Mouse (Mus musculus) midbrain, embryonic 14.5 days (tissue): ENCODE measurements around the gene Mroh9. TPM values are rescaled to one million over a fixed set of nuclear protein-coding genes. Genes with fewer than 3 reads are reported as not detected.

Source experiments
- ATAC-seq: fragments of 200-750 bp; cut with Nextera tagmentation; 2 replicates; pipeline ENCODE4 v1.8.0; 2017; ENCODE audit warnings: moderate number of reproducible peaks, moderate library complexity; ENCODE audit not compliant: low FRiP score, low TSS enrichment
- DNase-seq: peaks from one replicate; pipeline ENCODE4 v3.0.0-alpha.2; 2015
- H3K27ac ChIP-seq: fragments of 300-500 bp; sonication (generic); replicated peaks from 2 replicates; pipeline ENCODE4 v1.5.1; 2014; ENCODE audit warnings: mild to moderate bottlenecking, low read depth, low read length, moderate library complexity
- H3K27me3 ChIP-seq: fragments of 300-500 bp; sonication (generic); 2 replicates; pipeline ENCODE4 v1.6.1; 2014; ENCODE audit warnings: low read length, control low read depth, mixed read lengths; ENCODE audit not compliant: control insufficient read depth, insufficient read depth
- H3K36me3 ChIP-seq: fragments of 300-500 bp; sonication (generic); 2 replicates; pipeline ENCODE4 v1.6.1; 2014; ENCODE audit warnings: low read length, control low read depth; ENCODE audit not compliant: control insufficient read depth, insufficient read depth
- H3K4me1 ChIP-seq: fragments of 300-500 bp; sonication (generic); 2 replicates; pipeline ENCODE4 v1.6.1; 2014; ENCODE audit warnings: mild to moderate bottlenecking, antibody characterized with exemption, low read length, control low read depth; ENCODE audit not compliant: control insufficient read depth, insufficient read depth
- H3K4me2 ChIP-seq: fragments of 300-500 bp; sonication (generic); 2 replicates; pipeline ENCODE4 v1.6.1; 2014; ENCODE audit warnings: mild to moderate bottlenecking, low read length, moderate library complexity
- H3K4me3 ChIP-seq: fragments of 300-500 bp; sonication (generic); replicated peaks from 2 replicates; pipeline ENCODE4 v1.5.1; 2014; ENCODE audit warnings: low read depth, low read length
- H3K9ac ChIP-seq: fragments of 300-500 bp; sonication (generic); replicated peaks from 2 replicates; pipeline ENCODE4 v1.6.1; 2014; ENCODE audit warnings: mild to moderate bottlenecking, low read length, moderate library complexity
- H3K9me3 ChIP-seq: fragments of 300-500 bp; sonication (generic); 2 replicates; pipeline ENCODE4 v1.6.1; 2016; ENCODE audit warnings: low read length, control low read depth, mixed read lengths; ENCODE audit not compliant: control insufficient read depth
- WGBS: fragments of 180-500 bp; shearing (Covaris S2); extraction: QIAGEN DNeasy Blood & Tissue Kit; methylation state at CpG from one replicate; pipeline ENCODE4 v1.1.7; 2014; 5-methylcytosine and 5-hydroxymethylcytosine counted together
- polyA plus RNA-seq: library from polyadenylated mRNA; unstranded; fragments of >200 nt; fragmentation: Nextera tagmentation; extraction: Ambion mirVana; gene quantifications from 2 replicates; pipeline ENCODE4 v1.2.1, GENCODE M21; 2014

The Mroh9 gene
- polyA plus RNA-seq, 1 experiment from 2014 or later, result not detected

DNA sequence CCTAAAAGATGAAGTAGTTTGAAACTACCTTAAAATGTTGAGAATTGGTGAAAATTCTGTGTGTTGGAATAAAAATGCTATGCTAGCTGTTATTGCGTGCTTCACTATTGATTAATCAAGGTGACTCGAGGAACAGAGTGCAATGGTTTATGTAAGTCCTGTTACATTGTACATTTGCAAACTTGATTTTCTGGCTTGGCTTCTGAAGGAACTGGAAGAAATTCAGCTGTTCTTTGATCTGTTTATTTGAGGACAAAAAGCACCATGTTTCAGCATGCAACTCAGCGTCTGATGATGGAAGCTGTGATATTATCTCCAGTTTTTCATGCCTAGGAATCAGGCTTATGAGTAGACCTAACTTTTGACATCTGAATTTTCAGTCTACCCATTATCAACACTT, 97.9 kb downstream of the Mroh9 start:
- H3K27me3 ChIP-seq, result no peaks in the 10 kb centered on the region
- H3K36me3 ChIP-seq, result no peaks in the 10 kb centered on the region
- no peak overlapping the region for H3K4me3 ChIP-seq
- no peaks in the 10 kb centered on the region for H3K9me3 ChIP-seq
- 95% methylated on average over 3 of the region's 3 CpGs for WGBS
- H3K4me1 ChIP-seq, result no peaks in the 10 kb centered on the region
- ATAC-seq, result no peak
- H3K27ac ChIP-seq, result no peak overlapping the region
- H3K4me2 ChIP-seq, result no peak overlapping the region
- no peak for DNase-seq
- H3K9ac ChIP-seq, result no peak overlapping the region

DNA sequence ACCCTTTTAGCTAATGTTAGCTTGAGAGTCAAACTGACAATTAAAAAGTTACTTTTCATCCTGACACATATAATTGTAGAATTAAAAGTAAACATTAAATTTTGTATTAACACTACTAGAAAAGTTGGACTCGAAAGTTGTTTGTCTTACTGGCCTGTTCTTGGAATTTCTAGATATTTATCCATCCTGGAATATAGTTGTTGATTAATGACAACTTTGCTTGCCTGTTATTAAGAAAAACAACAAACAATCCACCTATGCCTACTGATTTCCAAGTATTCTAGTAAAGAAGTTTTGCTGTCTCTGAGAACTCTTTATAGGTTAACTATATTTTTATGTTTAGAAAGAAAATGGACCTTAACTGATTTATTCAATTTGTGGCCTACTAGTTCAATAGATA, 98.7 kb downstream of the Mroh9 start:
- ATAC-seq, result no peak
- no peaks in the 10 kb centered on the region for H3K4me1 ChIP-seq
- no peak for DNase-seq
- H3K27me3 ChIP-seq, result no peaks in the 10 kb centered on the region
- H3K9ac ChIP-seq, result no peak overlapping the region
- WGBS, result 93% methylated on average over 1 of the region's 1 CpGs
- no peak overlapping the region for H3K27ac ChIP-seq
- H3K4me3 ChIP-seq, result no peak overlapping the region
- no peaks in the 10 kb centered on the region for H3K36me3 ChIP-seq
- H3K9me3 ChIP-seq, result no peaks in the 10 kb centered on the region
- H3K4me2 ChIP-seq, result no peak overlapping the region

DNA sequence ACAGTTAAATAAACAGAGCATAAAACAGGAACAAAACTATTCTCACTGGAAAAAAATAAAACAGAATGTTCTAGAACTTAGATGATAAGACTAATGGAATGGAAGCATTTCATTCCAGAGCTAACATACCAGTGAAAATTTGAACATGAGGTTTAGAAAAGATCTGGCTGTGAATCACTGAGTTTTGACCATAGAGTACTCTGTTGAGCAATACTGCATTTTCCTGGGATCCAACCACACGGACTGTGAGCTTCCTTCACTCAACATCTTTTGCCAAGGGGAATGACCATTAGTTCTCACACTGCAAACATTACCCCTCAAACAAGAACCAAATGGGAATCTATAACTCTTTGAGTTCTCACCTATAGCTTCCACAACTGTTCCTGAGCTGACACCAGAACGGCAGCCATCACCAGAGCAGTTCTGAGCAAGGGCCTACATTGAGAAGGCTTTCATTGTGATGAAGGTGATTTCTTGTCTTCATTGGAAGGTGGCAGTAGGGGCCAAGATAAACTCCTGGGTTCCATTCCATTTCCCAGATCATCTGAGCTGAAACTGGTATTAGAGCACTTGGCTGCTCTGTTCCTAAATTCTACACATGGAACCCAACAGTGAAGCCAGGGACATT, 99.2 kb downstream of the Mroh9 start:
- Histone ChIP-seq H3K27me3 (no peaks in the 10 kb centered on the region), H3K9me3 (no peaks in the 10 kb centered on the region), H3K36me3 (no peaks in the 10 kb centered on the region), H3K4me1 (no peaks in the 10 kb centered on the region), H3K27ac (no peak overlapping the region), H3K9ac (no peak overlapping the region), H3K4me2 (no peak overlapping the region), H3K4me3 (no peak overlapping the region)
- ATAC-seq, result no peak
- 92% methylated on average over 2 of the region's 2 CpGs for WGBS
- DNase-seq, result no peak

DNA sequence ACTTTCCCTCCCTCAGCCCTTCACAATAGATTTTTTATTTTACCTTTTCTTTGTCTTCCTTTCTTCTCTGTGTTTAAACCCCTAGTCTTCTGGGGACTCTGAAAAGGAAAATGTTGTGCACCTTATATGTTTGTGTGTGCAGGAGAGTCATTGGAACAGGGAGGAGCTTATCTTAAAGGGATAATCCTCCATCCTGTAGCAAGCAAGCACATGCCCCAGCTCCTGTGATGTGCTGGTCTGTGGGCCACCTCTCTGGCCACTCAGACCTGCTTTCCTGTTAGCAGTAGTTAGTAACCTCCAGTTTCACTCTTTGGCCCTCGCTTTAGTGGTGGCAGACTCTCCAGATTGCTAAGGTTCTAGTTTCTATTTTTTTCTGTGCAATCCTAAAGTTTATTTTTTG, 101.0 kb downstream of the Mroh9 start, which contains the start of gene Fmo3:
Gene Fmo3, minus strand, starts transcription at position 101 of the 400 bp plus-strand sequence.
- Histone ChIP-seq H3K4me2 (no peak within 1 kb of the TSS), H3K27ac (no peak within 1 kb of the TSS), H3K27me3 (no peaks in the 10 kb centered on the region), H3K9me3 (no peaks in the 10 kb centered on the region), H3K9ac (no peak within 1 kb of the TSS), H3K4me3 (no peak within 1 kb of the TSS), H3K4me1 (no peaks in the 10 kb centered on the region), H3K36me3 (no peaks in the 10 kb centered on the region)
- DNase-seq (no peak), ATAC-seq (no peak)
- WGBS, result 76% methylated on average over 1 of the region's 1 CpGs

Other genes starting within 250 kb of the Mroh9 start
- gene Fmo1, start 219.1 kb downstream of the Mroh9 start, polyA plus RNA-seq, result 15.7 and 29.0 TPM in 2 replicates
- not detected in 2 replicates for gene Fmo2, start 186.9 kb downstream of the Mroh9 start, polyA plus RNA-seq
- gene Fmo6, start 148.2 kb downstream of the Mroh9 start, polyA plus RNA-seq, result not detected in 2 replicates
- not detected in 2 replicates for gene Fmo3, start 101.1 kb downstream of the Mroh9 start, polyA plus RNA-seq
- 0.84 and 3.5 TPM in 2 replicates for gene Prrx1, start 228.0 kb upstream of the Mroh9 start, polyA plus RNA-seq